Mouse (Mus musculus) stomach, postnatal 0 days (tissue): Measurements from ENCODE around the gene Shisa2. TPM values are rescaled to one million over a fixed set of nuclear protein-coding genes. Genes with fewer than 3 reads are reported as not detected.
A peak's percentile ranks its signal among the peaks of the same experiment; 100 is the strongest.
"Not testable (repeated sequence)": the region's sequence is repeated elsewhere in the genome, so short reads cannot be mapped to it uniquely, and the experiment has no call there.

Experiments
- ATAC-seq: fragments of 200-750 bp; cut with Nextera tagmentation; 2 replicates; pipeline ENCODE4 v1.8.0; 2017; ENCODE audit not compliant: low FRiP score, low TSS enrichment
- DNase-seq: peaks from one replicate; pipeline ENCODE4 v3.0.0-alpha.2; 2016; ENCODE audit warnings: low spot score
- H3K27ac ChIP-seq: fragments of 300-500 bp; sonication (generic); replicated peaks from 2 replicates; pipeline ENCODE4 v1.5.1; 2014; ENCODE audit warnings: mild to moderate bottlenecking, control low read depth
- H3K27me3 ChIP-seq: fragments of 300-500 bp; sonication (generic); 2 replicates; pipeline ENCODE4 v1.6.1; 2014; ENCODE audit warnings: low read length; ENCODE audit not compliant: control insufficient read depth, insufficient read depth
- H3K36me3 ChIP-seq: fragments of 300-500 bp; sonication (generic); 2 replicates; pipeline ENCODE4 v1.6.1; 2014; ENCODE audit warnings: low read length, mixed read lengths; ENCODE audit not compliant: control insufficient read depth, insufficient read depth
- H3K4me1 ChIP-seq: fragments of 300-500 bp; sonication (generic); replicated peaks from 2 replicates; pipeline ENCODE4 v1.6.1; 2014; ENCODE audit warnings: antibody characterized with exemption; ENCODE audit not compliant: control insufficient read depth, insufficient read depth
- H3K4me2 ChIP-seq: fragments of 300-500 bp; sonication (generic); replicated peaks from 2 replicates; pipeline ENCODE4 v1.6.1; 2014; ENCODE audit warnings: low read depth, mild to moderate bottlenecking, control low read depth, moderate library complexity
- H3K4me3 ChIP-seq: fragments of 300-500 bp; sonication (generic); 2 replicates; pipeline ENCODE4 v1.5.1; 2014; ENCODE audit warnings: low read depth, low read length, control low read depth
- H3K9ac ChIP-seq: fragments of 300-500 bp; sonication (generic); 2 replicates; pipeline ENCODE4 v1.6.1; 2014; ENCODE audit warnings: mild to moderate bottlenecking, low read length, control low read depth, mixed read lengths
- H3K9me3 ChIP-seq: fragments of 300-500 bp; sonication (generic); 2 replicates; pipeline ENCODE4 v1.6.1; 2016; ENCODE audit warnings: low read length; ENCODE audit not compliant: control insufficient read depth
- CTCF ChIP-seq: IDR thresholded peaks from 2 replicates; pipeline ENCODE4 v1.5.1; 2016; ENCODE audit warnings: antibody characterized with exemption, low read depth, mild to moderate bottlenecking, moderate library complexity
- EP300 ChIP-seq: optimal IDR thresholded peaks from 2 replicates; pipeline ENCODE3; 2016; ENCODE audit warnings: antibody characterized with exemption
- WGBS: fragments of 180-500 bp; shearing (Covaris S2); extraction: QIAGEN DNeasy Blood & Tissue Kit; methylation state at CpG from one replicate; pipeline ENCODE4 v1.1.7; 2014; 5-methylcytosine and 5-hydroxymethylcytosine counted together
- polyA plus RNA-seq: library from polyadenylated mRNA; unstranded; fragments of >200 nt; fragmentation: Nextera tagmentation; extraction: Ambion mirVana; gene quantifications from 2 replicates; pipeline ENCODE4 v1.2.1, GENCODE M21; 2015

Shisa2 gene
- polyA plus RNA-seq, 1 experiment from 2014 or later: 4.4 TPM

DNA sequence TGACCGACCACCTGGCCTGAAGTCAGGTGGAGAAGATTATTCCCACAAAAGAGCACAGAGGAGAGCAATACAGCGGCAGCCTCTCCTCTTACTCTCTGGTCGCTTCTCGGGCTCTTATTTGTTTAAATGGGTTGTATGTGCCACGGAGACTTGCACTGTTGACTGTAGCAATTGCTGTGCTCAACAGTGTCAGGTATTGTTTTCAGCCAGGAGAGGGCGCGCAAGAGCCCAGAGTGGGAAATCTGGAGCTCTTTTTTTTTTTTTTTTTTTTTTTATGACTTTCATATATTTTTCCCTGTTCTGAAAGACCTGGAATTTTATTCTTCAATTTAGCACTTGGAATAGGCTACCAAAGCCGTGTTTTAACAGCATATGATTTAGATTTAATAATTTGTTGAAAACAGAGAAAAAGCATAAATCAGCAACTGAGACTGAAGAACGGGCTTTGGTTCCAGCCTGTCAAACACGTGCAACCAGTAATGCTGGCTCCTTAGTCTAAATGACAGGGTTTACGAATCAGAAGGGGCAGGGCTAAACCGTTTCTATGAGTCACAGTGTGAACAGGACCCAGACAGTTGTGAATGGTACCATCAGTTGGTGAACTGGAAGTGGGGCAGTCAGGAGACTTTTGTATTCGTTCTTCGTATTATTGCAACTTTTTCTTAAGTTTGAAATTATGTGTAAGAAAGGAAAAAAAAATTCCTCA, 12.0 kb upstream of the Shisa2 start:
- no peak for TF ChIP-seq EP300
- peak; percentile 79 for TF ChIP-seq CTCF
- Histone ChIP-seq H3K4me3 (no peak overlapping the region), H3K4me2 (no peak overlapping the region), H3K9me3 (no peaks in the 10 kb centered on the region), H3K27ac (no peak overlapping the region), H3K27me3 (no peaks in the 10 kb centered on the region), H3K9ac (no peak overlapping the region), H3K36me3 (no peaks in the 10 kb centered on the region), H3K4me1 (no peaks in the 10 kb centered on the region)
- 39% methylated on average over 14 of the region's 14 CpGs for WGBS
- ATAC-seq (no peak), DNase-seq (peak; percentile 74)

DNA sequence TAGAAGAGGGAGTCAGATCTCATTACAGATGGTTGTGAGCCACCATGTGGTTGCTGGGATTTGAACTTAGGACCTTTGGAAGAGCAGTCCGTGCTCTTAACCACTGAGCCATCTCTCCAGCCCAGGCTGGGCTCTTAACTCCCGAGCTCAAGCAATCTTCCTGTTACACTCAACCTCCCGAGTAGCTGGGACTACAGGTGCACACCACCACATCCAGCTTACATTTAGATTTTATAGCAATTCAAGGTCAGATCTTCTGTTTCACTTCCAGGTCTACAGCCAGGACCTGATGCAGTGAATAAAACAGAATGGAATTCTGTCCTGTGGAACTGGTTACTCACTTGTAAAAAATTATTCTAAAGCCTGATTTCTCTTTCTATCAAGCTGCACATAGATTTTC, 11.0 kb upstream of the Shisa2 start:
- not testable (repeated sequence) for H3K4me3 ChIP-seq, H3K4me1 ChIP-seq, DNase-seq, H3K27ac ChIP-seq, H3K9ac ChIP-seq, ATAC-seq, H3K27me3 ChIP-seq, H3K4me2 ChIP-seq, H3K36me3 ChIP-seq, H3K9me3 ChIP-seq
- WGBS: 74% methylated on average over 3 of the region's 3 CpGs

DNA sequence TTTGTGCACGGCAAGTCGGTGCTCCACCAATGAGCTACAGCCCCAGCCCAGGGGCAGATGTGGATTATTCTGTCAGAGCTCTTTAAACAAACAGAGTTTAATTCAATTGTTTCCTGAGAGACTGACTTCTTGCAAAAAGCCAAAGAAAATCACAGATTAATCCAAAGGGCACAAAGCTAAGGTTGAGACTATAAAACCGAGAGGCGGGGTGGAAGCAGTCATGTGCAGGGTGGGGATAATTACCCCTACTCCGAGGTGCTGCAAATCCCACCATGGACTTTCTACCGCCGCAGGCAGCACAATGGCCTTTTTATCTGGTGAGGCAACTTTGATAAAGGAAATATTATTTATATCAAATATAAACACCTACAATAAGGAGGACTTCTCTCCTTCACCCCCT, 8.3 kb upstream of the Shisa2 start:
- Histone ChIP-seq H3K4me1 (no peaks in the 10 kb centered on the region), H3K4me3 (no peak overlapping the region), H3K27me3 (no peaks in the 10 kb centered on the region), H3K4me2 (no peak overlapping the region), H3K9ac (no peak overlapping the region), H3K36me3 (no peaks in the 10 kb centered on the region), H3K9me3 (no peaks in the 10 kb centered on the region), H3K27ac (no peak overlapping the region)
- TF ChIP-seq EP300 (no peak), CTCF (no peak)
- 50% methylated on average over 7 of the region's 7 CpGs for WGBS
- ATAC-seq (no peak), DNase-seq (no peak)

DNA sequence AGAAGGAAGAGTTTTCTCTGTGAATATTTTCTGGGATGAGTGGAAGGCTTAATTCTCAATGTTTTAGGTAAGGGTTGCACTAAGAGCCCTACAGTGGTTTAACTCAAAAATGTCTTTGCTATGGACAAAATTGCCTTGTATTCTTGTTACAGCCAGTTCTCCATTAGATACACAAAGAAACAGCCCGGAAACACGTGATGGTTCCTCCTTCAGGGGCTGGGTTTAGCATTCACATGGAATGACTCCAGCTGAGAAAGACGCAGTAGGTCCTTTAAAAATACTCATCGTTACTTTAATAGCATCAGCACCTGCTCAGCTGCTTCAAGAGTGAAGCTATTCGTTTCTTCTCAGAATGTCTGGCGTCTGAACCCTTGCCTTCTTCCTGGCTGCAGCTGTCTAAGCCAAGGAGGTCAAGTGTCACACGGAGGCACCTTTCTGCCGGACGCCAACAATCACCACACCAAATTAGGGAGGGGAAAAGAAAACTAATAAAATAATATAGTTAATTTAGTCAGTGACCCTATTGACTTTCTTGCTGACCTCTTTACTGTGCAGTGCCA, 702 bp upstream of the Shisa2 start:
- peak overlapping the region; percentile 85; the same call in 1 of the 2 replicates for H3K4me2 ChIP-seq
- TF ChIP-seq CTCF (no peak), EP300 (no peak)
- no peaks in the 10 kb centered on the region for H3K36me3 ChIP-seq
- no peak for DNase-seq
- no peak for ATAC-seq
- H3K27me3 ChIP-seq: no peaks in the 10 kb centered on the region
- H3K4me1 ChIP-seq: no peaks in the 10 kb centered on the region
- no peak overlapping the region for H3K9ac ChIP-seq
- 44% methylated on average over 9 of the region's 9 CpGs for WGBS
- H3K4me3 ChIP-seq: no peak overlapping the region
- no peaks in the 10 kb centered on the region for H3K9me3 ChIP-seq
- no peak overlapping the region for H3K27ac ChIP-seq

DNA sequence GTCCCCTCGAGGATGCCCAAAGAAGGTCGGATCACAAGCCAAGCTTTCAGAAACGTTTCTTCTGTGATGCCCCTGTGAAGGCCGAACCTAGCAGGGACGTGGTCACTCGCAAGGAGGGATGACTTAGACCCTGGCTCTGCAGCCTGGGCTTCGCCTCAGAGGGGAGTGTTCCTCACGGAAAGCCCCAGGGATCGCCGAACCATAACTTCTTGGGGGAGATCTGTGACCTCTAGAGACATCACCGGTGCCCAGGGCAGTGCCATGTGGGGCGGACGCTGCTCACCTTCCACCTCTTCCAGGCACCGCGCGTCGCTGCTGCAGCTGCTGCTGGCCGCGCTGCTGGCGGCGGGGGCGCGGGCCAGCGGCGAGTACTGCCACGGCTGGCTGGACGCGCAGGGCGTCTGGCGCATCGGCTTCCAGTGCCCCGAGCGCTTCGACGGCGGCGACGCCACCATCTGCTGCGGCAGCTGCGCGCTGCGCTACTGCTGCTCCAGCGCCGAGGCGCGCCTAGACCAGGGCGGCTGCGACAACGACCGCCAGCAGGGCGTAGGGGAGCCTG, 777 bp downstream of the Shisa2 start:
- Histone ChIP-seq H3K27ac (peak overlapping the region; percentile 69), H3K9me3 (no peaks in the 10 kb centered on the region), H3K4me2 (peak overlapping the region; percentile 85), H3K27me3 (no peaks in the 10 kb centered on the region), H3K4me3 (peak overlapping the region; percentile 56), H3K4me1 (no peaks in the 10 kb centered on the region), H3K36me3 (no peaks in the 10 kb centered on the region), H3K9ac (peak overlapping the region; percentile 57)
- peak; percentile 56; the same call in 1 of the 2 replicates for ATAC-seq
- WGBS: 1% methylated on average over 47 of the region's 51 CpGs
- DNase-seq: peak; percentile 61
- no peak for TF ChIP-seq CTCF
- no peak for TF ChIP-seq EP300

DNA sequence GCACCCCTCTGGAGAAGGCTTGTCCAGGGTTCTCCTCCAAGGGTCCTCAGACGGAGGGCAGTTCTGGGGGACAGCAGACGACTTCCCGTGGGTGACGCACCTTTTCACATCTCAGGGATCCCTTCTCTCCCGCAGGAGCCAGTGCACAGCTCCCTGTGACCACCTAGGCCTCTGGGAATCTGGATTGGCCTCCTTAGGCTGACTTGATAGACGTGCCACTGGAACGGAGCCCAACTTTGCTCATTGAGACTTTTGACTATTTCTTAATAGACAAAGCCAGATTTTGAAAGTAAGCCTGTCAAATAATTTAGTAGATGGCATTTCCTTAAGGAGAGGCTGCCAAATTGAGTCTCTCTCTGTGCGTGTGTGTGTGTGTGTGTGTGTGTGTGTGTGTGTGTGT, 1.6 kb downstream of the Shisa2 start:
- Histone ChIP-seq H3K4me3 (peak overlapping the region; percentile 56), H3K4me1 (no peaks in the 10 kb centered on the region), H3K9ac (no peak overlapping the region; the same call in 1 of the 2 replicates), H3K36me3 (no peaks in the 10 kb centered on the region), H3K4me2 (peak overlapping the region; percentile 85), H3K27me3 (no peaks in the 10 kb centered on the region), H3K27ac (no peak overlapping the region), H3K9me3 (no peaks in the 10 kb centered on the region)
- TF ChIP-seq EP300 (no peak), CTCF (no peak)
- 36% methylated on average over 8 of the region's 8 CpGs for WGBS
- DNase-seq (peak; percentile 43), ATAC-seq (no peak)
